Mouse (Mus musculus): ENCODE data around the gene 1700016K19Rik. TPM values are rescaled to one million over a fixed set of nuclear protein-coding genes. Genes with fewer than 3 reads are reported as not detected.

1700016K19Rik gene
- not detected for total RNA-seq (2021)
- long read RNA-seq, experiment 1: 0 reads
- long read RNA-seq, experiment 2: 0 reads

DNA sequence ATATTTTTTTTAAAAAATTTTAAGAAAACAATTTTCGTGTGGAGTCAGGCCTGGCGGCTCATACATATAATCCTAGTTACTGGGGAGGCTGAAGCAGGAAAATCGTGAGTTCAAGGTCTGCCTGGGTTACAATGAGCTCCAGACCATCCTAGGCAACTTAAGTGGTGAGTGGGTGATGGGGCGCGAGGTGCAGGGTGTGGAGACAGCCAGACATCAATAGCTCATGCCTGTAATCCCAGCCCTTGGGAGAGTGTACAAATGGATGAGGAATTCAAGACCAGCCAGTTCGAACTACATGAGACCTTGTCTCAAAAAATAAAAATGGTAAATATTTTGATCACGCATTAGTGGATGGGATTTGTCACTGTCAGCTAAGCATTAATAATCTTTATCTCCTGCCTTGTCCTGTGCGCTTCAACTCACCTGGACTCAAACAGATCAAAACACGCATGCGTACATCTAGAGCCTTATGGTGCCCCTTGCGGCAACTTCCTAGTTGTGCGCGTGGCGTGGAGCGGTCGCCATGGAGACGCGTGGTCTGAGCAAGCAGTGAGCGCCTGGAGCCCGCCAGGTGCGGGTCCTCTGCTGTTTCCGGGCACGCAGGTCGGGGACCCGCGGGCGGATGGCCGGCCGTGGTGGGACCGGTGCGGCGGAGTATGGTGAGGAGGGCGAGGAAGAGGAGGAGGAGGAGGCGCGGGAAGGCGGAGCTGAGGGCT is at the start of gene 1700016K19Rik:
Gene 1700016K19Rik (plus strand): TSS at position 473 of the 716 bp plus-strand sequence.
- peak; percentile 86 to 87 for DNase-seq

GRCm38 (mm10) chr11:75950459-75950858 is 49.3 kb upstream of the 1700016K19Rik start:
- DNase-seq: no peak

DNA sequence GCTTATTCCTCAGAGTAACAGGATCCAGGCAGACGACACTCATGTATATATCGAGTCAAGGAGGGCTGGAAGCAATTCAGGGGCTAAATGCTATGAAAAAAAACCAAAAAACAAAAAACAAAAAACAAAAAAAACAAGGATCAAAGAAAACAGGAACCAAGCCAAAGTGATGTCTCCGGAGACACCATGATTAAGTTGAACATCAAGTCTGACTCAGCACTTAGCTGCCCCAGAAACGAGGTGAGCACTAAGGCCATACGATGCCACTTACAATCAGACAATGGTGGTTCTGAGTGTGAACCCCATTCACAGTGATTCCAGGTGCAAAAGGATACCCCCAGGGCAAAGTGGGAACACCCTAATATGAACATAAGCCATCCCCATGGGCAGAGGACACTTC is 47.8 kb upstream of the 1700016K19Rik start:
- no peak for DNase-seq

DNA sequence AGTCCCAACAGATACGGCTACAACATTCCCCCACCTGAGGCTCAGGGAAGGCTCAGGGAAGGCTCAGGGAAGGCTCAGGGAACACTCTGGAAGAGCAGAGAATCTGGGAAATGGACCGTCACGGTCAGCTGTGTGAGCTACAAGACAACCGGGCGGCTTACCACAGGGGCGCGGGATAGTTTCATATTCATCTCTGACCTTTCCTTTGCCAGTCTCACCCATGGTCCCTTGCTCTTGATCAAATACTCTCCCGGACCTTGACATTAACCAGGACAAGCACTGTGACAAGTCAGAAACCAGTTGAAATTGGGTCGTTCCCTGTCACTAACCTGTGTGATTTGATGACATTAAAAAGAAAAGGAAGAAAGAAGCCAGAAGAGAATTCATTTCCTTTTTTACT is 44.8 kb upstream of the 1700016K19Rik start:
- DNase-seq: peak; percentile 47 to 58

DNA sequence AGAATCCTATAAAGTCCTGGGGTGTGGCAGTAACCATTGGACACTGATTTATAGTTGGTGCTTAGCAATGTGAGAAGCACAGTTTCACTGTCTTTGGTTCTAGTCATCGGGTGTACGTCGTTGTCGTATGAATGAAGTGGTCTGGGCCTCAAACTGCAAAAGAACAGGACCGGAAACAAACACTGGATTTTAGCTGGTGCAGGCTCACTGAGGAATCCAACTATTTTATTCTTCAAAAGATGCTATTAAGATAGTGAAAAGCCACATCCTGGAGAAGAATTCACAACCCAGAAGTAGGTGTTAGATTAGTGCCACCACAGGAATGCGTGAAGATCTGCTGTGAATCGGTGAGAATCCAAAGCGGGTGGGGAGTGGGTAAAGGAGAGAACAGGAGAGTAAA is 43.1 kb upstream of the 1700016K19Rik start:
- DNase-seq: no peak

GRCm38 (mm10) chr11:75957124-75957832 is 42.4 kb upstream of the 1700016K19Rik start:
- DNase-seq: no peak

GRCm38 (mm10) chr11:75961782-75962181 is 37.9 kb upstream of the 1700016K19Rik start:
- no peak for DNase-seq

- peak; percentile 45 to 52 for DNase-seq
Measured at GRCm38 (mm10) chr11:75963730-75964475, 35.8 kb upstream of the 1700016K19Rik start.

DNA sequence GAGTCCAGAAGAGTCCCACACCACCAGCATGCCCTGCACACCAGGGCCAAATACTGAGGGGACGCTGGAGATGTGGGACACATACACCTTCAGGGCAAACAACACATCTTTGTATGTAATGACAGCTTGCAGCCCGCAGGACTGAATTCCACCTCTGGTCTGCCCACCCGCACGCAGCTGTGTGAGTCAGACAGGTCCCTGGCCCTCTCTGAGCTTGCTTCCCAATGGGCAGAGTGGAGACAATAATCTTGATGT is 35.3 kb upstream of the 1700016K19Rik start:
- no peak for DNase-seq

DNA sequence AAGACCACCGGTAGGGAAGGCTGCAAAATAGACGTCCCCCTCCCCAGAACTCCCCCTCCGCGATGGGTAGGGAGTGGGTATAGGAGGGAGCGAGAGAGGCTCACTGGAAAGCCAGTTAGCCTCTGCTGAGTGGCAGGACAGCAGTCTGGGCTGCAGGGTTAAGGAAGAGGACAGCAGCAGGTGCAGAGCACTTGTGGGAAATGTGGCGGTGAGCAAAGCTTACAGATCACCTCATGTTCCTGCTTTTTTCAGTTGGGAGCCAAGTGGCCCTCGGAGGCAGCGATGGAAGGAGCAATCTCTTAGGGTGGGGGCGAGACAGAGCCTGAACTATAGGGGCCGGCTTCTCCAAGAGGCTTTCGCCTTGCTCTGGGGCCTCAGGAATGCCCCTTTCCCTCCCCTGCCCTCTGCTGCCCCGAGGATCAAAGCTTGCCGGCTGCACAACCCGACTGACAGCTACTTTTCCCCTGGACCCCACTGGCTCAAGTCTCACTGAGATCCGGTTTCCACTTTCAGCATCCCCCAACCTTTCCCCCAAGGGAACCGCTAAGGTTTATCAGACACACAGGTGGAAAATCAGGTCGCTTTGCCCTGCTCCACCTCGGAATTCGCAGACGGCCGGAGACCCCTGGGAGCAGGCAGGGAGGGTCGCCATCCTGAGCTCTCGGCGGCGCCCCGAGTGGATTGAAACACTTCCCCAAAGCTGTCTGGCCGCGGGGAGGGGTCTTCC is 33.9 kb upstream of the 1700016K19Rik start:
- peak in 1 of 2 experiments; percentile 28 for DNase-seq

DNA sequence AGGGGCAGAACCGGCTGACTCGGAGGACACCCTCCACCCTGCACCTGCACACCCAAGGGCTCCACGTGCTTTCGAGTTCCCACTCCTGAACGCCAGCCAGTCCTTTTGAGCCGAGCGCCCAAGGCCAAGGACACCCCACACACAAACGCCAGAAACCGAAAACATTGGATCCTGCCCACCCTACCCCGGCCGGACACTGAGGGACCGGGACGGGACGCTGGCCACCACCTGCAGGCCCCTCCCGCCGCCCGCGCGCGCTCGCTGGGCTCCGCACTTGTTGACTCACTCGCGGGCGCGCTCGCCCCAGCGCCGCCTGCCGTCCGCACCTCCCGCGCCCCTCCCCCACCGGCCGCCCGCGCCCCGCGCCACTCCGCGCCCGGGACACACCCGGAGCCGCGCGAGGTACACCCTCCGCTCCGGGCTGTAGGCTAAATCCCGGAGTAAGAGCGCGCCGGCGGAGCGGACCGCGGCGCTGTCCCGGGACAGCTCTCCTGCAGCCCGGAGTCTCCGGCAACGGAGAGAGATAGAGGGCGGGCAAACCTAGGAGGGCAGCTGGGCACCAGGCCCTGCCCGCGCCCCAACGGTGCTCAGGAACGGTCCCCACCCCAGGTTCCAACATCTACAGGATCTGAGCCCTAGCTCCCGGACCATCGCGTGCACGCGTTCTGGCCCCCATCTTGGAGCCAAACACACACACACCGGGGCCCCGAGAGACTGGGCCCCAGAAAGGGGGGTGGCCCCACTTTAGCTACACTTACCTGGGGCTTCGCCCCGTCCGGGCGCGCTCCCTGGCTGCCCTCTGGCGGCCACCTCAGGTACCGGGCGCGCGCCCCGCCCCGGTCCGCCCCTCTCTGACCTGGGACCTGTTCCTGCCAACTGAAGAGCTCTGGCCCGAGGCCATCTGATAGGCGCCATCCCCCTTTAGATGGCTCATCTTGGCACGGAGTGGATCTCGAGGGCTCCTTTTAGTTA is 33.0 kb upstream of the 1700016K19Rik start:
- peak; percentile 93 to 96 for DNase-seq

GRCm38 (mm10) chr11:75968761-75969160 is 31.0 kb upstream of the 1700016K19Rik start:
- DNase-seq: no peak

- no peak for DNase-seq
Measured at GRCm38 (mm10) chr11:75970629-75971028, 29.1 kb upstream of the 1700016K19Rik start.

DNA sequence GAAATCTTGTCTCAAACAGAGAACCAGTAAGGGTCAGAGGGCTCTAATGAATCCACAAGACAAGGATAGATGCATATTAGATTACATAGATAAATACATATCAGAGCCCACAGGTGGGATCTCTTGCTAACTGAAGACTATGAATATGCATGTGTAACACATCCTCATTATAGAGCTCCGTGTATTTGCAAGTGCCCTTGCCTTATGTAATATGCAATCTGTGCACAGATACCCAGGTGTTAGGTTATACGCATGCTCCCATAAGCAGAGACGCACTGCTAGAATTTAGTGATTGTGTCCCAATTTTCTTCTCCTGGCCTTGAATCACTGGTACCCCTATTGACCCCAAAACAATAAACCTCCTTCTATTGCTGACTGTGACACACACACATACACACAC is 27.5 kb upstream of the 1700016K19Rik start:
- no peak for DNase-seq

DNA sequence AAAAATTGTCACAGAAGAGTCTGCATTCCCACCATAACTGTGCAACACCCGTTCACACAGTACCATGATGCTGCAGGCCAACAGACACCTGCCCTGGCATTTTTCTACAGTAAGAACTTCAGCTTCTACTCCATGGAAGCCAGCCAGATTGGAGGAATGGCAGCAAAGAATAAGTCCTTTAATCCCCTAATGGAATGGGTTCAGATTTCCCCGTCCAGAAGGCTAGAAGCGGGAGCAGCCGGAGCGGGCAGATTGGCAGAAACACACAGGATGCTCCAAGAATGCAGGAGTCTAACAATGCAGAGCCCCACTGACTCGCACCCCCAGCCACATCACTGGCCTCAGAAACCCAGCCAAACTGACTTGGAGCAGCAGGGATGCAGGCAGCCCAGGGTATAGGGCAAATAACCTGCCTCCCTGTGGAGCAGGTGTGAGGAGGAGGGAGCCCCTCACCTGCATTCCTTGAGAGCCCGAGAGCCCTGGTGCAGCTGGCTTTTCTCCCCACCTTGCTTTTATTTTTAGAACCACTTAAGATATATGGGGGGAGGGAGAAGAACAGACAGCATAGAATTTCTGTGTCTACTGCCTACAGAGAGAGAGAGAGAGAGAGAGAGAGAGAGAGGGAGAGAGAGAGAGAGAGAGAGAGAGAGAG is 26.7 kb upstream of the 1700016K19Rik start:
- DNase-seq: no peak

GRCm38 (mm10) chr11:75973988-75974387 is 25.7 kb upstream of the 1700016K19Rik start:
- no peak for DNase-seq

- no peak for DNase-seq
Measured at GRCm38 (mm10) chr11:75976748-75977147, 23.0 kb upstream of the 1700016K19Rik start.

DNA sequence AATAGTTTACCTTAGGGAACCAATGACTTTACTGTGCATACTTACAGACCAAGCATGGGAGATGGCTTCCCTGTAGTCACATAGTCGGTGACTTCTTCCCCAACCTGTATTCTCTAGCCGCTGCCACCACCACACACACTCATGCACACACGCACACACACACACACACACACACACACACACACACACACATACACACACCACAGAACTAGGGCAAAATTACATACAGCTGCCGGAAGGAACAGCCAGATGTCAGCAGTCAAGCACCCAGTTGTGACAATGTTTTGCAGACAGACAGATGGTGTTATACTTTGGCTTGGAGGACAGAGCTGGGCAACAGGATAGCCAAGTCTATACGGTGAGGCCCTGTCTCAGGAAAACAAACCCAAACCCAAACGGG is 21.7 kb upstream of the 1700016K19Rik start:
- no peak for DNase-seq

GRCm38 (mm10) chr11:75980413-75980812 is 19.3 kb upstream of the 1700016K19Rik start:
- no peak for DNase-seq

DNA sequence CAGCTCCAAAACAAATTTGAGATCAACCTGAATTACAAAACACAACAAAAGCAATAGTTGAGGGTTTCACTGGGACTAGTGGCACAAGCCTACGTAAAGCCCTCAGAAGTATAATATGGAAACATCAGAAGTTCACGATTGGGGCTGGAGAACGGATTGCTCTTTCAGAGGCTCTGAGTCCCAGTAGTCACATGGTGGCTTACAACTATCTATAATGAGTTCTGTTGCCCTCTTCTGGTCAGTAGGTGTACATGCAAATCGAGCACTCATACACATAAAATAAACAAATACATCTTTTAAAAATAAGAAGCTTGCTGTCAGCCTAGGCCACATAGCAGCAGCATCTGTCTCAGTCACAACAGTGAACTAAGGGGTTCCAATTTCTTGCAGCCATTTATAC is 16.5 kb upstream of the 1700016K19Rik start:
- DNase-seq: no peak

DNA sequence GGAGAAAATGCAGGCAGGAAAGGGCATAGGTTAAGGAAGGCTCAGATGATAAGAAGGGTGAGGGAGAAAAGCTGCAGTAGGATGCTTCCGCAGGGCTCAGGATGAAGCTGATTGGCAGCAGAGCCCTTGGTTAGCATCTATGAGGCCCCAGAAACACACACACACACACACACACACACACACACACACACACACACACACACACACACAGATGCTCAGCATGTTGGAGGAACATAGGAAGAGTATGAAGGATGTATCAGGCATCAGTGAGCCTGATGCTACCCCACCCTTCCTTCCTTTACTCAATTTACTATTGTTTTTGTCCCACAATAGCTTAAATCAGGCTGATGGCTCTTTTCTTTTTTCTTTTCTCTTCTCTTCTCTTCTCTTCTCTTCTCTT is 15.1 kb upstream of the 1700016K19Rik start:
- no peak for DNase-seq

Measured in adrenal gland, postnatal 36 days (tissue).